Mouse (Mus musculus): ENCODE results near the gene Prkca. TPM values are rescaled to one million over a fixed set of nuclear protein-coding genes. Genes with fewer than 3 reads are reported as not detected.

Prkca gene
- polyA plus RNA-seq, 1 experiment: 16.8 TPM

DNA sequence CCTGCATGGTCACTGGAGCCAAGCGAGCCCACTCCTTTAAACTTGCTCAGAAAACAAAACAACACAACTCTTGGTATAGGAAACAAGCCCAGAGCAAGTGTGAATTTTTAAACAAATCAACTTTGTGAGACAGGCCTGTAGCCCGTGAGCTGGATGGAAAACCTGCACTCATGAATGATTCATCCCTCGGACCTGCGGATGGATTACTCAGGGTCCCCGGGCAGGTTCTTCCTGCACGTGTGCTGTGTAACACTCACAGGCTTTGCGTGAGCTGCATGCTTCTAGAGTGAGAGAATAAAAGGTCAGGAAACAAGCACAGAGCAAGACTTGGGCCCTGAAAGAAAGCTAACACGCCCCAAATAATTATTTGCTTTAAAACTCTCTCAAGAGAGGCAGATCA is 126.7 kb downstream of the Prkca start:
- WGBS: 97% methylated on average over 8 of the region's 8 CpGs
- peaks cover 6% of the 10 kb centered on the region; the same call in 1 of the 2 replicates for H3K4me1 ChIP-seq (ENCODE audit: control insufficient read depth, insufficient read depth, low read length)
- no peak overlapping the region for H3K27ac ChIP-seq (ENCODE audit: insufficient read depth, low read length)
- TF ChIP-seq POLR2A (IDR thresholded peaks at IDR 0.05; ENCODE audit: borderline replicate concordance, insufficient read depth, low read length) (no peak), CTCF (IDR thresholded peaks at IDR 0.05; ENCODE audit: borderline replicate concordance, insufficient read depth, low read depth, low read length) (no peak)
- H3K4me3 ChIP-seq (replicated peaks; ENCODE audit: insufficient read depth, low read depth, low read length): no peak overlapping the region
- H3K27me3 ChIP-seq (ENCODE audit: control insufficient read depth, insufficient read depth, low read length): no peaks in the 10 kb centered on the region
- DNase-seq: no peak

DNA sequence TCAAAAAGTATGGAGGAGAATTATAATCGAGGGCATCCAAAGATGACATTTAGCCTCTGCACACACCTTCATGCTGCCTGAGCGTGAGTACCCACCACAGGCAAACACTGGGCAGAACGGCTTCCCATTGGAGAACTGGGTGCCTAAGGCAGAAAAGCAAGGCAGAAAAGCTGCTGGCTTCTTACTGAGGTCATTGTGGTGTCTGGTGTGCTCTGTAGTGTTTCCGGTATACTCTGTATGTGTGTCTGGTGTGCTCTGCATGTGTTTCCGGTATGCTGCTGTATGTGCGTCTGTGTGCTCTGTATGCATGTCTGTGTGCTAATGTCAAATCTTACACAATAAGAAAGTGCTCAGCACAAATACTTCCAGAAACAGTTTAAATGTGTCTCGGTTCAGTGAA is 127.7 kb downstream of the Prkca start:
- no peak for TF ChIP-seq POLR2A (IDR thresholded peaks at IDR 0.05; ENCODE audit: borderline replicate concordance, insufficient read depth, low read length)
- TF ChIP-seq CTCF (IDR thresholded peaks at IDR 0.05; ENCODE audit: borderline replicate concordance, insufficient read depth, low read depth, low read length): no peak
- 79% methylated on average over 7 of the region's 7 CpGs for WGBS
- H3K27me3 ChIP-seq (ENCODE audit: control insufficient read depth, insufficient read depth, low read length): no peaks in the 10 kb centered on the region
- no peak overlapping the region for H3K27ac ChIP-seq (ENCODE audit: insufficient read depth, low read length)
- H3K4me3 ChIP-seq (replicated peaks; ENCODE audit: insufficient read depth, low read depth, low read length): no peak overlapping the region
- peaks cover under 1% of the 10 kb centered on the region; the same call in 1 of the 2 replicates for H3K4me1 ChIP-seq (ENCODE audit: control insufficient read depth, insufficient read depth, low read length)
- no peak for DNase-seq

DNA sequence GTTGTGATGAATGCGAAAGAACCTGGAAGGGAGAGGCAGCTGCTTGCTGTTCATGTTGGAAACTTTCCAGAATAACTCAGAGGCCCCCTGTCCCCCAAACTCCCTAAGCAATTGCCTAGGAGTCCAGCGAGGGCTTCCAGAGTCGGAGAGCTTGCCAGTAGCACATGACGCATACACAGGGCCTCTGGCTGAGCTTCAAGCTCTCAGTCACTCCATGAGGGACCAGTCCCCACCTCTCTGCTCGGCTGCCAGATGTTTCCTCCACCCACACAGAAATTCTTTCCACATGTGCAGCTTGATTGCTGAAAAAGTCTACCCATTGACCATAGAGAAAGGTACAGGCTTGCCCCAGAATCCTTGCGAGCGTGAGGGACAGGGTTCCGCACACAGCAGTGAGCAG is 128.3 kb downstream of the Prkca start:
- Histone ChIP-seq H3K27ac (ENCODE audit: insufficient read depth, low read length) (no peak overlapping the region), H3K4me1 (ENCODE audit: control insufficient read depth, insufficient read depth, low read length) (no peaks in the 10 kb centered on the region), H3K4me3 (replicated peaks; ENCODE audit: insufficient read depth, low read depth, low read length) (no peak overlapping the region), H3K27me3 (ENCODE audit: control insufficient read depth, insufficient read depth, low read length) (no peaks in the 10 kb centered on the region)
- no peak for TF ChIP-seq POLR2A (IDR thresholded peaks at IDR 0.05; ENCODE audit: borderline replicate concordance, insufficient read depth, low read length)
- no peak for TF ChIP-seq CTCF (IDR thresholded peaks at IDR 0.05; ENCODE audit: borderline replicate concordance, insufficient read depth, low read depth, low read length)
- DNase-seq: peak in 1 of 2 experiments; percentile 15
- WGBS: 54% methylated on average over 8 of the region's 8 CpGs

DNA sequence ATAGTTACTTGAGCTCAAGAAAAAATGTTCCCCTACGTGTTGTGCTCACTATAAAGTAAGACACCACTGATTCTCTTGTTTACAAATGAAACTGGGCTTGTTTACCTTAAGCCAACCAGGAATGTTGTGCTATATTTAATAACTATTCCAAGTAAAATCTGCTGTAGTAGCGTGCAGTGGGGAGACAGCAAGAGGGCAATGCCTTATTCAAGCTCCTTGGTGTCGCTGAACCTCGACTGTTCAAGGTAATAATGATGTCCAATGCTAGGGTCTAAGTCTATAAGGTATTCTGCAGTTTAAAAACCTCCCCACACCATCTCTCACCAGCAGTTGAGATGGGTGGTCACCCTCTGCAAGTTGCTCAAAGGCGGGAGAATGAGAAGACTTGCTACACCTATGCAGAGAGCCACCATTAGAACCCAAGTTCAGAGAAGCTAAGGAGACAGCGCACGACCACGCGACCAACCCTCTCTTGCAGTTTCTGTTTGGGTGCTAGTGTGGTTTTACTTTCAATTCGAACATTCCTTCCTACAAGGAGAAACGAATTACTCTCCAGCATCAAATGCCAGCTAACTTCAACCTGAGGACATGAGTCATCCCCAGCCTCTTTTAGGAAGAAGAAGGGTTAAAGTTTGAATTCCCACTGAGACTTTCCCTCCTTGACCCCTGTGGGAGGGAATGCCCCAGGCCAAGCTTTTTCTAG is 129.1 kb downstream of the Prkca start:
- H3K4me3 ChIP-seq (replicated peaks; ENCODE audit: insufficient read depth, low read depth, low read length): no peak overlapping the region
- no peak for DNase-seq
- H3K4me1 ChIP-seq (ENCODE audit: control insufficient read depth, insufficient read depth, low read length): no peaks in the 10 kb centered on the region
- TF ChIP-seq POLR2A (IDR thresholded peaks at IDR 0.05; ENCODE audit: borderline replicate concordance, insufficient read depth, low read length) (no peak), CTCF (IDR thresholded peaks at IDR 0.05; ENCODE audit: borderline replicate concordance, insufficient read depth, low read depth, low read length) (no peak)
- WGBS: 85% methylated on average over 11 of the region's 11 CpGs
- H3K27ac ChIP-seq (ENCODE audit: insufficient read depth, low read length): no peak overlapping the region
- H3K27me3 ChIP-seq (ENCODE audit: control insufficient read depth, insufficient read depth, low read length): no peaks in the 10 kb centered on the region

DNA sequence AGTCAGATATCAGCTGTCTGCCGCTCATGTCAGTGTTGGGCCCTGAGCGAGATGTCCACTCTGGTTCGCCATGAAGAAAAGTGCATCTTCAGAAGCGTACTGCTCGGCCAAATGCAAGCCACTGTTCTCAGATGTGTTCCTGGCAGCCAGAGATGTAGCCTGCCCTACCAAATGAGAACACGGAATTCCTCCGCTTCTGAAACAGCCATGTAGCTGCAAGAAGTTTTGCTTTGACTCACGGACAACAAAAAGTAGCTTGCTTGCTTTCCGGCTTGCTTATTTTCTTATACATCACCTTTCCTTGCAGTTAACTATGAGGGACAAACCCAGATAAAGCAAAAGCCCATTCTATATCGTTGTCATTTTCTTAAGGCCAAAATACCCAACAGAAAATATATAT is 129.9 kb downstream of the Prkca start:
- TF ChIP-seq POLR2A (IDR thresholded peaks at IDR 0.05; ENCODE audit: borderline replicate concordance, insufficient read depth, low read length) (no peak), CTCF (IDR thresholded peaks at IDR 0.05; ENCODE audit: borderline replicate concordance, insufficient read depth, low read depth, low read length) (no peak)
- H3K4me3 ChIP-seq (replicated peaks; ENCODE audit: insufficient read depth, low read depth, low read length): no peak overlapping the region
- H3K4me1 ChIP-seq (ENCODE audit: control insufficient read depth, insufficient read depth, low read length): no peaks in the 10 kb centered on the region; the same call in 1 of the 2 replicates
- H3K27me3 ChIP-seq (ENCODE audit: control insufficient read depth, insufficient read depth, low read length): no peaks in the 10 kb centered on the region
- H3K27ac ChIP-seq (ENCODE audit: insufficient read depth, low read length): no peak overlapping the region
- DNase-seq: no peak
- WGBS: 93% methylated on average over 10 of the region's 10 CpGs

DNA sequence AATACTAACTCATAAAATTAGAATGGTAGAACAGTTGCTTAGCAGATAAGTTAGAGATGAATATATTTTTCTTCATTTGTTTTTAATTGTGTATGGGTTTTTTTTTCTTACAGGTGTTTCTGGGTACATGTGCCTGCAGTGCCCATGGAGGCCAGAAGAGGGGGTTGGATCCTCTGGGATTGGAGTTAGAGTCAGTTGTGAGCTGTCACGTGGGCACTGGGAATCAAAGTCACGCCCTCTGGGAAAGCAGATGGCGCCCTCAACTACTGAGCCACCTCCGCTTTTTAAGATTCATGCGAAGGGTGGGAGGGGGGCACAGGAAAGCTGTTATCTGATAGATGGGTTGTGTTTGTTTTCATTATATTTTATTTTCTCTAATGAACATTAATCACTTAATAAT is 131.1 kb downstream of the Prkca start:
- WGBS: 88% methylated on average over 5 of the region's 5 CpGs
- Histone ChIP-seq H3K4me1 (ENCODE audit: control insufficient read depth, insufficient read depth, low read length) (no peaks in the 10 kb centered on the region; the same call in 1 of the 2 replicates), H3K27ac (ENCODE audit: insufficient read depth, low read length) (no peak overlapping the region), H3K27me3 (ENCODE audit: control insufficient read depth, insufficient read depth, low read length) (no peaks in the 10 kb centered on the region), H3K4me3 (replicated peaks; ENCODE audit: insufficient read depth, low read depth, low read length) (no peak overlapping the region)
- TF ChIP-seq POLR2A (IDR thresholded peaks at IDR 0.05; ENCODE audit: borderline replicate concordance, insufficient read depth, low read length): no peak
- TF ChIP-seq CTCF (IDR thresholded peaks at IDR 0.05; ENCODE audit: borderline replicate concordance, insufficient read depth, low read depth, low read length): no peak
- DNase-seq: no peak

DNA sequence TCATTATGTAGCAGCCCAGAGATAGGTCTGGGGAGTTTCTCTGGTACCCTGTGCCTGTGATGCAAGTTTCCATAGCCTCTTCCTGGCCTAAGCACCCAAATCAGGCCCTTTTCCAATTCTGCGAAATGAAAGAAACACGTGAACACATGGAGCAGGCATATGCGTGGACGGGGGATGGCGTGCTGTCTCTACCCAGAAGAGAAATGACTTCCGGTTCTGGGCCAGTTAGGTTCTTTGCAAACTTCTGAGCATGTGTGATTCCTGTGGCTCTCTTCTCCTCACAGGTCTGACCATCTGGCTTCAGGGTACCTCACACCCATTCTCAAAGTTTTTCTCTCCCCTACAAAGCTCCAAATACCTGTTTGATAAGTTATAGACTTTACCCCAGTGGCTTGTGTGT is 131.7 kb downstream of the Prkca start:
- no peaks in the 10 kb centered on the region for H3K27me3 ChIP-seq (ENCODE audit: control insufficient read depth, insufficient read depth, low read length)
- DNase-seq: no peak
- H3K4me3 ChIP-seq (replicated peaks; ENCODE audit: insufficient read depth, low read depth, low read length): no peak overlapping the region
- 93% methylated on average over 6 of the region's 6 CpGs for WGBS
- H3K4me1 ChIP-seq (ENCODE audit: control insufficient read depth, insufficient read depth, low read length): no peaks in the 10 kb centered on the region; the same call in 1 of the 2 replicates
- no peak for TF ChIP-seq CTCF (IDR thresholded peaks at IDR 0.05; ENCODE audit: borderline replicate concordance, insufficient read depth, low read depth, low read length)
- no peak for TF ChIP-seq POLR2A (IDR thresholded peaks at IDR 0.05; ENCODE audit: borderline replicate concordance, insufficient read depth, low read length)
- no peak overlapping the region for H3K27ac ChIP-seq (ENCODE audit: insufficient read depth, low read length)

DNA sequence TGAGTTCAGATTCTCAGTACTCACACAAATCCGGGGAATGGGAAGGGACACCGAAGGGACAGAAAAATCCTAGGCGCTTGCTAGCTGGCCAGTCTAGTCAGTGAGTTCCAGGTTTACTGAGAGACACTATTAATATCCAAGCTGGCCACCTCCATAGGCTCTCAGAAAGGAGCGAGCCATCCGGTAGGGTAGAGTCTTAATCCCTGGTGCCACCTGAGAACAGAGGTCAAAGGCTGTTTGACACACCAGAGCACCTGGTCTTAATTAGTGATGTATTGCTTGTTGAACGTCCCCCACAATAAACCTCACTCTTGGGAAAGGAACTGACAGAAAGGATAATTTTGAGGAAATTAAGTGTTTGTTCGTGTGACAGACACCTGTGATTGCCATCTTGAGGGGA is 133.0 kb downstream of the Prkca start:
- 96% methylated on average over 7 of the region's 7 CpGs for WGBS
- no peaks in the 10 kb centered on the region for H3K27me3 ChIP-seq (ENCODE audit: control insufficient read depth, insufficient read depth, low read length)
- H3K4me3 ChIP-seq (replicated peaks; ENCODE audit: insufficient read depth, low read depth, low read length): no peak overlapping the region
- no peak overlapping the region for H3K27ac ChIP-seq (ENCODE audit: insufficient read depth, low read length)
- H3K4me1 ChIP-seq (ENCODE audit: control insufficient read depth, insufficient read depth, low read length): no peaks in the 10 kb centered on the region; the same call in 1 of the 2 replicates
- no peak for DNase-seq
- TF ChIP-seq POLR2A (IDR thresholded peaks at IDR 0.05; ENCODE audit: borderline replicate concordance, insufficient read depth, low read length) (no peak), CTCF (IDR thresholded peaks at IDR 0.05; ENCODE audit: borderline replicate concordance, insufficient read depth, low read depth, low read length) (no peak)

Data from cerebellum, adult 2 months (tissue).